Mouse (Mus musculus) stomach, postnatal 0 days (tissue): Measurements from ENCODE around the gene Map4k5.

Experiments
- CTCF ChIP-seq: IDR thresholded peaks from 2 replicates; pipeline ENCODE4 v1.5.1; 2016; ENCODE audit warnings: antibody characterized with exemption, low read depth, mild to moderate bottlenecking, moderate library complexity
- EP300 ChIP-seq: optimal IDR thresholded peaks from 2 replicates; pipeline ENCODE3; 2016; ENCODE audit warnings: antibody characterized with exemption

GRCm38 (mm10) chr12:69912737-69913136 is 19.7 kb upstream of the Map4k5 start:
- TF ChIP-seq EP300 (no peak), CTCF (no peak)
